Mouse (Mus musculus) naive thymus-derived CD4-positive, alpha-beta T cell, adult 5 months (primary cell): ENCODE data around the gene Osgin1. TPM values are rescaled to one million over a fixed set of nuclear protein-coding genes. Genes with fewer than 3 reads are reported as not detected.

ENCODE experiments used
- polyA plus RNA-seq: library from polyadenylated mRNA; unstranded; fragments of 100-300 nt; shearing (Covaris generic); gene quantifications from one replicate; pipeline ENCODE4 v1.2.1, GENCODE M21; 2017

Gene Osgin1
- 3.1 TPM for polyA plus RNA-seq

DNA sequence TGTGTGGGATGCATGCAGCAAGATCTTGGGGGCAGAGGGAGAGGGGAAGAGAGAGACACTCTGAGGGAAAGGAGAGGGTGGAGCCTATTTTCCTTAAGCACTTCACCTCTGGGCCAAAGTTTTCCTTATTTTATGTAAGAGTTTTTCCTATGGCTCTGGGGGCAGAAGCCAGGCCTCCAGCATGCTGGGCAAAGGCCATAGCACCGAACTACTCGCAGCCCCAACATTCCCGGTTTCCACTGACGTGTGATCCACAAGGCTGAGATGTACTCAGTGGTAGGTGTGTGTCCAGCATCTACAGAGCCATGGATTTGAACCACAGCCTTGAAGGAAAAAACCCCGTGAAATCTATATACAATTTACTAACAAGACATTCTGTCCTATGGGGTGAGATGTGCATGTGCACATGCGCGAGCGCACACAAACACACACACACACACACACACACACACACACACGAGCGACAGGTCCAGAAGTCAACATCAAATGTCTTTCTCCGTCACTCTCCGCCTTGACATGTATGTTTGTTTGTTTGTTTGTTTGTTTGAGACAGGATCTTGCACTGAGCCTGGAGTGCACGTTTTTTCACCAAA is at the start of gene Osgin1:
Gene Osgin1, plus strand, starts transcription at position 543 of the 593 bp plus-strand sequence.

DNA sequence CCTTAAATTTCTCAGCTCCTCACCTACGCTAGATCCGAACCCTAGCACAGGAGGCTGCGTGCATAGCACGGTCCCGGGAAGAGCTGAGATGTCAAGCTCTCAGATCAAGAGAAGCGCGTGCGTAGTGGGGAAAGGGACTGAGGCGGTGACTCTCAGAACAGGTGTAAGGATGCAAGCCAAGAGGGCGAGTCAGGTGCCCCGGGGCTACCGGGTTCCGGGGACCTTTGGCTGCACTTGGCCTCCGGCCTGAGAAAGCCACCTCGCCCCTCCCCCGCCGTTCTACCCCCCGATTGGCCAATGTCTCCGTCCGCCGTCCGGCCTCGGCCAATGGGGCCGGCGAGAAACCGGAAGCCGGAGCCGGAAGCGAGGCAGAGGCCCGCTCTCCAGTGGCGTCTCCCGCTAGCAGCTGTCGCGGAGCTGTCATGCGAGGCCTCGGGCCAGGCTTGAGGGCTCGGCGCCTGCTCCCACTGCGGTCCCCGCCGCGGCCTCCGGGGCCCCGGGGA is 39.3 kb upstream of the Osgin1 start, which contains the start of gene Mlycd:
Gene Mlycd, plus strand, starts transcription at position 355 of the 503 bp plus-strand sequence.

DNA sequence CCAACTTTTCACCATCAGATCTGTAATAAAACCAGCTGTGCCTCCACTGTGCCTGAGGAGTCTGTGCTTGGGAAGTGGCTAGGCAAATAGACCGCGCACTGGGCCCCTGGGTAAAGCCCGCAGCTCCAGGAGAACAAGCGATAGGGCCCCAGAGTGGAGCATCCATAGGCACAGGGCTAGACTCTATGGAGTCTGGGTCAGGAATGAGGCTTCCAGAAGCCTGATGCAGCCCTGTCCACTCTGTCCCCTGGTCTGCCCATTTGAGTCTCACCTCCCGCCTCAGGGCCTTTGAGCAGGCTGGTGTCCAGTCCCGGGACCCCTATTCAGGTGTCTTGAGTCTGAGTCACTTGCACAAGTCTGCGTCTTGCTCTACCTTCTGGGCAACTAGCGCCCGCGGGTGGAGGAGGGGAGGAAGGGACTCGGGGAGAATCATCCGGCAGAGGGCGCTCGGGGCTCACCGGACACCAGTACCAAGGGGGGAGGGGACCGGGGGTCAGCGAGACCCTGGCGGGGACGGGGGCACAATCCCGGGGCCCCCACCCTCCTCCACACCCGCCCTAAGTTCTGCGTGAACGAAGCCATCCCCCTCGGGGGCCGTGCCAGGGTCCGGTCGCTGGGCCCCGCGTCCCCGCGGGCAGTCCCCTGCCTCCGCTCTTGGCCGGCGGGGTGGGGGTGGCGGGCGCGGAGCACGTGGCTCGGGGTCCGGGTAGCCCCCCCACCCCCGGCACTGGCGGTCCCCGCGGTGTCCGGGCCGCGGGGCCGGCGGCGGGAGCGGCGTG is 12.5 kb downstream of the Osgin1 start, which contains the start of gene Necab2:
Gene Necab2, plus strand, starts transcription at position 509 of the 779 bp plus-strand sequence.

Other genes with a start within 250 kb of the Osgin1 start
- gene Hsbp1, start 89.6 kb upstream of the Osgin1 start, polyA plus RNA-seq: 115 TPM
- gene Mlycd, start 39.2 kb upstream of the Osgin1 start, polyA plus RNA-seq: 11.4 TPM
- not detected for gene Necab2, start 12.6 kb downstream of the Osgin1 start, polyA plus RNA-seq
- gene Slc38a8, start 67.6 kb downstream of the Osgin1 start, polyA plus RNA-seq: not detected
- 91.7 TPM for gene Mbtps1, start 124.6 kb downstream of the Osgin1 start, polyA plus RNA-seq
- gene Hsdl1, start 141.1 kb downstream of the Osgin1 start, polyA plus RNA-seq: 129 TPM
- not detected for gene Dnaaf1, start 141.1 kb downstream of the Osgin1 start, polyA plus RNA-seq
- 23.6 TPM for gene Taf1c, start 171.1 kb downstream of the Osgin1 start, polyA plus RNA-seq
- not detected for gene Adad2, start 178.6 kb downstream of the Osgin1 start, polyA plus RNA-seq
- gene Kcng4, start 201.6 kb downstream of the Osgin1 start, polyA plus RNA-seq: not detected
- not detected for gene Wfdc1, start 232.2 kb downstream of the Osgin1 start, polyA plus RNA-seq